Mouse (Mus musculus) liver, postnatal 0 days (tissue): ENCODE data around the gene Trabd2b.

Experiments
- CTCF ChIP-seq: sonication (generic); IDR thresholded peaks from 2 replicates; pipeline ENCODE4 v1.5.1; 2016; ENCODE audit warnings: antibody characterized with exemption, low read depth
- EP300 ChIP-seq: IDR thresholded peaks from 2 replicates; pipeline ENCODE4 v1.6.1; 2016; ENCODE audit warnings: antibody characterized with exemption, low read depth, mild to moderate bottlenecking

DNA sequence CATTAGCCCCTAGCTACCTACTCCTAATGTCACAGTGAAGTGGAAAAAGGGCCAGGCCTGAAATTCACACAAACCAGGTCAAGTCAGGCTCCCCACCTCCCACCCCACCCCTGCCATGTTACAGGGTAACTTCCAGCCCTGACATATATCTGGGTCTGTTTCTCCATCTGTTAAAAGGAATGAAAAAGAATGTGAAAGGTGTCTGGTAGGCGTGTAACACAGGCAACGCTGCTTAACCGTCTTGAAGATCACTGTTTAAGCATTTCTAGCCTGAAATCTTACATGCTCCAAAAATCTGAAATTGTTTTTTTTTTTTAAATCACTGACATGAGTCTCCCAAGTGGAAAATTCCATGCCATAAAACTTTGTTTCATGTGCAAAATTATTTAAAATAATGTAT is 69.8 kb downstream of the Trabd2b start:
- TF ChIP-seq CTCF (no peak), EP300 (no peak)
